ENCODE assay signal across 23 mouse cellular contexts in the genomic region with DNA sequence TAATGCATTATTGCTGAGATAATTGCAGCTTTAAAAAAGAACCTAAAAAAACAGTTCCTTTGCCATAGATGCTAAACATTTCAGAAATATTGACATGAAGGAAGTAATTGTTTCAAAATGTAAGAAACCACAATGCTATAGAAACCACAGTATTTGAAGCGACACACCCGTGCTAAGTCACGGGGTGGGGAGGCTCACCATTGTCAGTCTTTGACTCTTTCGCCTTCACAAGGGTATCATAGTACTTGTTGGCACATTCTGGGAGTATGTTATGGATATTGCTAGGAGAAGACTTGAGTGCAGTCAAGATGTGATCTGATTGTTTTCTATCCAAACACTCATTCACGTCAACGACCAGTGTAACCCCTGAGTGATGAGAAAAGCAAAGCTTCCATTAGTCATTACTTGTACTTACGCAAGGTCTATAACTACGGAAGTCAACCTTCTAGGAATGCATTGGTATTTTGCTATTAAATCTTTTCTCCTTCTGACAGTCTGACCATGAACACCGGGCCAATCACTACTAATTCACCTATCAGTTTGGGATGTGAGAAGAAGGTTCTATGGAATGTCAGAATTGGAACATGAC. TPM values are rescaled to one million over a fixed set of nuclear protein-coding genes. Genes with fewer than 3 reads are reported as not detected.
DNase-seq lines count a peak whose midpoint lies in the region; ATAC-seq and TF ChIP-seq lines count a peak whose summit lies in the region.
"Had no signal": no experiment of that assay in that cellular context is flagged by ENCODE, and none has a peak within 500 bp of the region (broad histone marks: within the 10 kb centered on the region; RNA-seq: fewer than 3 reads in every experiment).

No protein-coding gene starts in this region.

- WGBS in heart, adult 2 months: 94% methylated on average over 9 of the region's 9 CpGs

- TF ChIP-seq EP300 in heart, adult 2 months (IDR thresholded peaks at IDR 0.05; ENCODE audit: insufficient read depth, low read depth, low read length): no peak

- H3K9ac ChIP-seq in heart, adult 2 months (ENCODE audit: low read depth, low read length): no peak overlapping the region
- H3K9ac ChIP-seq: forebrain, embryonic 12.5 days; heart, embryonic 15.5 days; liver, embryonic 15.5 days had no signal

- no peaks in the 10 kb centered on the region for H3K4me1 ChIP-seq in heart, adult 2 months (ENCODE audit: control insufficient read depth, insufficient read depth, low read length)
- H3K4me1 ChIP-seq: forebrain, embryonic 12.5 days; heart, embryonic 15.5 days had no signal

- no peak for TF ChIP-seq POLR2A in heart, adult 2 months (IDR thresholded peaks at IDR 0.05; ENCODE audit: insufficient read depth, low read depth, low read length)

- H3K27ac ChIP-seq in heart, adult 2 months: no peak overlapping the region
- H3K27ac ChIP-seq: embryonic facial prominence, embryonic 10.5 days; forebrain, embryonic 12.5 days; heart, embryonic 15.5 days; stomach, postnatal 0 days had no signal

- intact Hi-C loops in heart, adult 2 months (cut with DNase I): no loop called here
- intact Hi-C loops in left cerebral cortex, postnatal 14 days (cut with DNase I): no loop called here

- H3K27me3 ChIP-seq in heart, adult 2 months (ENCODE audit: control insufficient read depth, insufficient read depth, low read length): no peaks in the 10 kb centered on the region
- H3K27me3 ChIP-seq: forebrain, embryonic 12.5 days; heart, embryonic 15.5 days; liver, embryonic 15.5 days; Patski had no signal

- DNase-seq in heart, adult 11 months: peak; percentile 22
- no peak for DNase-seq in heart, adult 2 months
- DNase-seq in CD4-positive, CD25-positive, alpha-beta regulatory T cell, adult 2 months (ENCODE audit: low read depth, low spot score): peak; percentile 37
- DNase-seq in natural killer cell, adult 2 months (ENCODE audit: low spot score in 2 of 2): peak; percentile 28 to 32
- DNase-seq in adrenal gland, postnatal 14 days: no peak
- no peak for DNase-seq in layer of hippocampus, adult 9-10 months (ENCODE audit: low spot score)
- no peak for DNase-seq in left cerebral cortex, postnatal 14 days (ENCODE audit: low spot score in 2 of 2)
- DNase-seq: adrenal gland, postnatal 25 days; cerebellum, adult 2 months; gastrocnemius, postnatal 10 days; heart, postnatal 4 days; kidney, adult 11 months; right cerebral cortex, postnatal 25 days; thymus, postnatal 14 days had no signal

- no peak overlapping the region for H3K4me3 ChIP-seq in heart, adult 2 months
- H3K4me3 ChIP-seq: embryonic facial prominence, embryonic 10.5 days; forebrain, embryonic 12.5 days; heart, embryonic 15.5 days; liver, embryonic 15.5 days had no signal

- no peaks in the 10 kb centered on the region for H3K79me2 ChIP-seq in heart, adult 2 months (replicated peaks; ENCODE audit: control insufficient read depth, insufficient read depth, low read length)

- no peak for TF ChIP-seq CTCF in heart, adult 2 months (IDR thresholded peaks at IDR 0.05)

- H3K36me3 ChIP-seq in heart, adult 2 months (ENCODE audit: control insufficient read depth, insufficient read depth, low read length): no peaks in the 10 kb centered on the region
- H3K36me3 ChIP-seq: heart, embryonic 15.5 days had no signal

- peak; percentile 60 for ATAC-seq in granulocyte monocyte progenitor cell, adult 5-6 weeks (replicated peaks; ENCODE audit: poor library complexity, severe bottlenecking)
- ATAC-seq: hindbrain, embryonic 16.5 days; lung, postnatal 0 days; Patski had no signal

RNA-seq across cellular contexts. Expression of gene F2rl2, which starts 11.9 kb away (rescaled TPM):
- under 1 TPM in 1 of 2 experiments, not detected in 1; 0.68 TPM for total RNA-seq in heart, adult 2 months (2021)
- 0.29 and 0.82 TPM in 2 replicates for polyA plus RNA-seq in heart, adult 2 months (2012; rRNA removed)
- total RNA-seq in granulocyte monocyte progenitor cell, adult 5-6 weeks (2014; fragmentation: Nextera tagmentation): not detected in 2 replicates
- total RNA-seq in granulocyte monocyte progenitor cell, adult 5-6 weeks (2017): 0.09 and 1.1 TPM in 2 replicates
- 0.38 and 0.48 TPM in 2 replicates for total RNA-seq in adrenal gland, postnatal 14 days (2021)
- under 1 TPM; 0.30 to 0.35 TPM for total RNA-seq in left cerebral cortex, postnatal 14 days (2021)
- total RNA-seq: adrenal gland, postnatal 25 days had no signal
- polyA plus RNA-seq: Patski had no signal

Comparison
In these comparisons a context has a peak if more than half of its experiments do, and no peak if none do; other contexts are left out.
1. DNase-seq: peak in heart, adult 11 months (single experiment), CD4-positive, CD25-positive, alpha-beta regulatory T cell, adult 2 months (single experiment) and natural killer cell, adult 2 months (2 of 2); none in heart, adult 2 months (0 of 2), adrenal gland, postnatal 14 days (single experiment), layer of hippocampus, adult 9-10 months (single experiment) and left cerebral cortex, postnatal 14 days (0 of 2).